Mouse (Mus musculus) testis, postnatal 10 days (tissue): ENCODE results near the gene Stard10.
A peak's percentile ranks its signal among the peaks of the same experiment; 100 is the strongest.

Source experiments
- DNase-seq: peaks from one replicate; pipeline ENCODE4 v3.0.0; 2021; ENCODE audit warnings: low spot score

Stard10 gene

GRCm38 (mm10) chr7:101374155-101374554 is 57.3 kb downstream of the Stard10 start:
- no peak for DNase-seq

DNA sequence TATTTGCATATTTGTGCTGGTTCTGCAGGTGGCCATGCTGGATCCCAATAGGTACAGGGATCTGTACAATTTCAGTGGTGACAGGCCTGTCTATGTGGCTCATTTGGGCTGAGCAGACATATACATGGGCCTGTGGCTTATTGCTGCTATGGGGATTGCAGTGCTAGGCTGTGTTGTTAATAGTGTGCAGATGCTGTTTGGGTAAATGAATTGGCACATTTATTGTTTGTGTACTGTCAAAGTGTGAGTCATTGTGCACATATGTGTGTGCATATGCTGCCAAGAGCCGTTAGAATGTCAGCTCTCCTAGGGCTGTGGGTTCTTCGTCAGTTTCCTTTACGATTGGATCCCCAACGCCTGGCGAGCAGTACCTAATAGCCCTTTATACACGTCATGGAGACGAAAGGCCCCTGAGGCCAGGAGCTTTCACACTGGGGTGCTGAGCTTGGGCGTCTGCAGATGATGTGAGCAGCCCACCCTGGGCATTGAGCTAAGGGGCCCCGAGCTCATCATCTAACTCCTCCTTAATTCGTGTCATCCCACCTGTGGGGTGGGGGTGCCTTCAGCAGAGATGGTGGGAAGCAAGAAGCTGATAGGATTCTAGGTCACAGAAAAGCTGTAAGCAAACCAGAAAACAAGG is 59.9 kb downstream of the Stard10 start:
- DNase-seq, result no peak

DNA sequence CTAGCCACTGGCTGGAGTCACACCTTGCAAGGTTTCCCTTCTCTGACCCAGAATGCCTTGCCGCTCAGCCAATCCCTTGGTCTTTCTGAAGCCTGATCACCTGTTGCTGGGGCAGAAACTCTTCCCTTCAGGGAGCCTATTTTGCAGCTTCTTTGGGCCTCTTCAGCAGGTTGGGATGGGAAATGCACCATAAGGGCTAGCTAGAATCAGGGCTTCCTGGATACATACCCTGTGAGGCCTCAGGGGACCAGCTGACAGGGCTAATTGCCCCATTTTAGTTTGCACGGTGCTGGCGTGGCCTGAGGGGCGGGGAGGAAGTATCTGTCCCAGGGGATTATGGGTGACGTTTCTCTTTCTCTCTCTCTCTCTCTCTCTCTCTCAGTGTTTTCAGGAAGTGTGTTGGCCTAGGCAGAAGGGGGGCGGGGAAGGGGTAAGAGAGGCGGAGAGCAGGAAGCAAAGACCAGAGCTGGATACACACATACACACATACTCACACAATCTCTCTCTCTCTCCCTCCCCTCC is 60.9 kb downstream of the Stard10 start:
- DNase-seq, result peak; percentile 77

DNA sequence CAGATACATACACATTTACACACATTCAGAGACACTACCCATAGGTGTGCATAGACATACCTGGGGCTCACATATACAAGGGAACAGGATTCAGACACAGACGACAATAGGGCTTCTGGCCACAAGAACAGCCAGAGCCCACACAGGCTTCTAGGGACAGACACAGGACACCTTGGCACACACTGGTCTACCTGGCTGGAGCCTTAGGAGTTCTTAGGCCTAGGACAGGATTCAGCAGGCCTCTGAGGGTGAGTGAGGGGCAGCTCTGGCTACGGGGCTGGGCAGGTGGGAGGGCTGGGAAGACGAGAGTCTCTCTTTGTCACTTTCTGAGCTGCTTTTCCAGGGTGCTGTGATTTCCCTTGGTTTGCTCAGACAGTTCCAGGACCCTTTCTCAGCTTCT is 61.4 kb downstream of the Stard10 start:
- no peak for DNase-seq

- DNase-seq, result no peak
Measured at GRCm38 (mm10) chr7:101378796-101379465, 62.0 kb downstream of the Stard10 start.

GRCm38 (mm10) chr7:101379732-101380131 is 62.8 kb downstream of the Stard10 start:
- DNase-seq, result no peak

- no peak for DNase-seq
Measured at GRCm38 (mm10) chr7:101381512-101381911, 64.6 kb downstream of the Stard10 start.

GRCm38 (mm10) chr7:101382378-101382777 is 65.5 kb downstream of the Stard10 start:
- no peak for DNase-seq

DNA sequence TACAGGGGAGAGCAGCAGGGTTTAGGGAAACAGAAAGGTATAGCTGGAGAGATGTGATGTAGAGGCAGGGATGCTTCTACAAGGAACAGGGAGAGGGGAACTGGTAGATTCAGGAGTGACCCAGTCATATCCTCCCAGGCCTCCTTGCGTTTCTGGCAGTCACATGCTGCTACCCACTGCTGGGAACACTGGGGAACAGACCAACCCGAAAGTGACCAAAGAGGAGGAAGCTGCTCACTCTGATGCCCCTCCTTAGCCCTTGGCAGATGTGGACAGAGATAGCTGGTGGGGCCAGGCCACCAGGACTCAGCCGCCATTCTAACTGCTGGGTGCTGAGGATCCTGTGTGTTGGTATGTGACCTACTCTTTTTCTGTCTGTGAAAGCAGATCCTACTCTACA is 66.9 kb downstream of the Stard10 start:
- DNase-seq, result no peak

GRCm38 (mm10) chr7:101384931-101385330 is 68.0 kb downstream of the Stard10 start:
- no peak for DNase-seq

DNA sequence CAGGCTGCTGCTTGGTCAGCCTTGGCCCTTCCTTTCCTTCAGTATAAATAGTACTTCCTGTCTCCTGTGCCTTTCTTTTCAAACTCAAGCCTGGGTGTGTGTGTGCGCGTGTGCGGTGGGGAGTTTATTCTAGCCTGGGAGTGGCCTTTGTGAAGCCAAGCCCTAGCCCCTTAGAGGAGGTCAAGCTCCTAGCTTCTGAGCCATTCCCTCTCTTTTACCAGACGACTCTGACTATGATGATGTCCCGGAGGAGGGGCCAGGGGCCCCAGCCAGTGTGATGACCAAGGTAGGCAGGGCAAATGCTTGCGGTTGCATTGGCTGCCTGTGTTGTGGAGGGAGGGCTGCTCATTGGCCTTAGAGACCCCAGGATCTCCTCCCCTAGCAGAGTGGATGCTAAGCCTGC is 68.4 kb downstream of the Stard10 start:
- no peak for DNase-seq

GRCm38 (mm10) chr7:101385866-101386452 is 69.1 kb downstream of the Stard10 start:
- no peak for DNase-seq

DNA sequence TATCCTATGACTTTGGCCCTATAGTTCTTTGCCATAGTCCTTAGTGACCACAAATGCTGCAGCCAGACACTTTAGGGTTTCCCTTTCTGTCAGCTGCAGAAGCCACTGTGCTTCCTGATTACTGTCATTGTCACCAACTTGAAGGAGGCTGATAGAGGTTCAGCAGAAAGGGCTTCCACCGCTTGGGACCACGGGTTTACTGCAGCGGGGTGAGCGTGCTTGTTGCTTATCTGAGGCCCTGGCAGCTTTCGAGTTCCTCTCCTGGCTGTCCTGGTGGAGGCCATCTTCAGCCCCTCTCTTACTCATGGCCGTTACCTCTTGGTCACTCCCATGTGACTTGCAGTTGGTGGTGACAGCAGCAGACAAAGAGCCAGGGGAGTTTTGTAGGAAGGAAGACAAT is 72.4 kb downstream of the Stard10 start:
- no peak for DNase-seq

- DNase-seq, result no peak
Measured at GRCm38 (mm10) chr7:101391909-101392479, 75.1 kb downstream of the Stard10 start.

DNA sequence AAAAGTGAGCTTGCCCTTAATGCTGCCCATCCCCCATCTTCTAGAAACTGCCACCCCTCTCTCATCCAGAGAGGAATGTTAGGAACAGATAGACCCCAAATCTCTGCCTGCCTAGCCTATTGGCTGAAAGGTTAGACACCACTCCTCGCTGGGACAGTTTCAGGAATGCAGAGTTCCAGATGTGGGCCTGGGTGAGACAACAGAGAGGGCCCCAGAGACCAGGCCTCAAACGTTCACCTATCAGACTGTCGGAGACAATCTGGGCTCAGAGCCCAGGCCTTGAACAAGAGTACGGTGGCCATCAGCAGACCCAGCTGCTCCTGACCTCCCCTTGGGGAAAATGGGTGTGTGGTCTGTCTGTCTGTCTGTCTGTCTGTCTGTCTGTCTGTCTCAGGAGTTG is 76.1 kb downstream of the Stard10 start:
- DNase-seq, result no peak

- DNase-seq, result peak; percentile 76
Measured at GRCm38 (mm10) chr7:101393694-101394504, 77.0 kb downstream of the Stard10 start.

GRCm38 (mm10) chr7:101394569-101394968 is 77.7 kb downstream of the Stard10 start:
- DNase-seq, result no peak

DNA sequence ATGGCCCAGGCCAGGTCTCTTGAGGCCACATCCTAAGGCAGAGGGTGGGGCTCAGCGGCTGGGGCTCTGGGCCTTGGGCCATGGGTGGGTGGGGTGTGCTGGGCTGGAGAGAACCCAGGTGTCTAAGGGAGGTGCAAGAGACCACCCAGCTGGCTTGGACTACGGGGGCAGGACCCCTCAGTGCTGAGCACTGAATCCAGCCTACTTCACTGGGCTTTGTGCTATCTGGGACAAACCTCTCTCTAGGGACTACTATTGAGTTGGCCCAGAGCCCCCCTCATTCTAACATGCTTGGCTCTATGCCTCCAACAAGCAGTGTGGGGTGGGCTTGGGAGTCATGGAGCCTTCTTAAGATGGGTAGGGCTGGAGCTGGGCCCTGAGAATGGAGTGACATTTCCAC is 78.6 kb downstream of the Stard10 start:
- DNase-seq, result no peak
